Mouse (Mus musculus) urinary bladder, postnatal 10 days (tissue): ENCODE measurements around the gene Phf20.
A peak's percentile ranks its signal among the peaks of the same experiment; 100 is the strongest.
"Not testable (repeated sequence)": the region's sequence is repeated elsewhere in the genome, so short reads cannot be mapped to it uniquely, and the experiment has no call there.

ENCODE experiments used
- DNase-seq: peaks from one replicate; pipeline ENCODE4 v3.0.0; 2022; ENCODE audit warnings: low spot score

The Phf20 gene

DNA sequence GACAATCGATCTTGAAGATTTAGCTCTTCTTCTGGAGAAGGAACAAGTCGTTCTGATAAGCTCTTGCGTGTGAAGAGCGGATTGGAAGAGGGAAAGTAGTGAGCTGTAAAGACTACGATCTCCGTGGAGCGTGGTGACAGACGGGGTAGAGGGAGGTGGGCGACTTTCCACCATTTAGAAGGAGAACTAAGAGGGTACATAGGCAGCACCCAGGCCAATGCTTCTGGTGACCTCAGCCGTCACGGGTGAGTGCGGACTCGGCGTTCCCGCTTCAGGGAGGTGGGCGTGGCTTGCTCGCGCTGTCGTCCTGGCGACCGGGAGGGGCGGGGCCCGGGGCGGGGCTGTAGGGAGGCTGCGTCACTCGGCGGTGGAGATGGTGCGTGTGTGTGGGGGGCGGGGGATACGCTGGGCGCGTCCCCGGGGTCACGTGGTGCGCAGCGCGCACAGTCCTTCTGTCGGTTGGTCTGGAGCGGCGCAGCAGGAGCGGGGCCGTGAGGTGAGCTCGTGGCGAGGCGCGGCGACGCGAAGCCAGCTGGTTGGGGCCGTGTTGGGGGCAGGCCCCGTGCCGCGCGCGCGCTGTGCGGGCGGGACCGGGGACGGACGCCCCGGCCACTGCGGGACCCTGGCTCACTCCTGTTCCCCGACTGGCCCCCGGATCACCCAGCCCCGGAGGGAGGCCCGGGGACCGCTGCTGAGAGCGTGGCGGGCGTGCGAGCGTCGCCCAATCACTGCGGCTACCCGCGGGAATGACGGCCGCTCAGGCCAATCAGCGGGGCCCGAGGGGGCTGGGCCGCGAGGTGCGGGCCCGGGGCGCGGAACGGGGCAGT lies at the start of gene Phf20:
Gene Phf20 (plus strand): TSS at position 165 of the 827 bp plus-strand sequence.
- peak; percentile 95 for DNase-seq

GRCm38 (mm10) chr2:156147316-156147915 lies 48.9 kb upstream of the Phf20 start:
- DNase-seq, result no peak

DNA sequence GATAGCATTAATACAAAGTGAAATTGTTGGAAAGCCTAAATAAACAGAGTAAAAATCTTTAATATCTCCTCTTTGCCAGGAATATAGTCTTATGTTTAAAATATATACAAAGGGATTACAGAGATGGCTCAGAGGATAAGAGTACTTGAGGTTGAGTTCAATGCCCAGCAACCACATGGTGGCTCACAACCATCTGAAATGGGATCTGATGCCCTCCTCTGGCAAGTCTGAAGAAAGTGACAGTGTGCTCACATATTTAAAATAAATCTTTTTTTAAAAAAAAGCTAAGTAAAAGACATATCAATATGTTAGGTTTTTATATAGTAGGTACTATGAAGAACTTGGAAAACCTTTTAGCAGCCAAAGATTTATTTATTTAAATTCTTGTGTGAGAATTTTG lies 44.7 kb upstream of the Phf20 start:
- DNase-seq, result no peak

- no peak for DNase-seq
Measured at GRCm38 (mm10) chr2:156165478-156165877, 30.8 kb upstream of the Phf20 start.

DNA sequence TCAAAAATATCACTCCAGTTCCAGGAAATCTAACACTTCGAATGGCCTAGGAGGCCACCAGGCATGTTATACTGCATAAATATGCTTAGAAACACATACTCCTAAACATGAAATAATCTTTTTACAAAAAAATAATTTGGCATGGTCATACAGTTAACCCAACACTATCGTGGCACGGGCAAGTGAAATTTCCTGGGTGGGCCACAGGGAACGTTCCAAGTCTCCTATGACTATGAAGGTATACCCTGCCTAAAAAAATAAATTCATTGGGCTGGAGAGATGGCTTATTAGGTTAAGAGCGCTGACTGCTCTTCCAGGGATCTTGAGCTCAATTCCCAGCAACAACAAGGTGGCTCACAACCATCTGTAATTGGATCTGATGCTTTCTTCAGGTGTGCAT lies 29.7 kb upstream of the Phf20 start:
- DNase-seq, result no peak

- DNase-seq, result no peak
Measured at GRCm38 (mm10) chr2:156177079-156177478, 19.2 kb upstream of the Phf20 start.

DNA sequence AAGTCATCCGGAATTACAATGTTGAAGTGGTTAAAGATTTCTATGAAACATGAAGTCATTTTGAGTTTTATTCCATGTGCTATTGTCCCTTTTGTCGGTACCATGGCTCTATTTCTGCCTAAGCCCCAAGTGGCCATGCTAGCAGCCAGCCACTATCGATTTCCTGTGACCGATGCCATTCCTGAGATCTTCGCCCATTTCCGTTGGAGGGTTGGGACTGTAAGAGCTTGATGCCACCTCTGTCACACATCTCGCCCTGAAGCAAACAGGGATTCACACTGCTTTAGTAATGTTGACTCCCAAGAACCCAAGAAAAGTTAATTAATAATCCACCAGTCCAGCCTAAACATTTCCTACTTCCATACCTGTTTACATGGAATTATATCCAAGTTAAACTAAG lies 18.6 kb upstream of the Phf20 start:
- no peak for DNase-seq

DNA sequence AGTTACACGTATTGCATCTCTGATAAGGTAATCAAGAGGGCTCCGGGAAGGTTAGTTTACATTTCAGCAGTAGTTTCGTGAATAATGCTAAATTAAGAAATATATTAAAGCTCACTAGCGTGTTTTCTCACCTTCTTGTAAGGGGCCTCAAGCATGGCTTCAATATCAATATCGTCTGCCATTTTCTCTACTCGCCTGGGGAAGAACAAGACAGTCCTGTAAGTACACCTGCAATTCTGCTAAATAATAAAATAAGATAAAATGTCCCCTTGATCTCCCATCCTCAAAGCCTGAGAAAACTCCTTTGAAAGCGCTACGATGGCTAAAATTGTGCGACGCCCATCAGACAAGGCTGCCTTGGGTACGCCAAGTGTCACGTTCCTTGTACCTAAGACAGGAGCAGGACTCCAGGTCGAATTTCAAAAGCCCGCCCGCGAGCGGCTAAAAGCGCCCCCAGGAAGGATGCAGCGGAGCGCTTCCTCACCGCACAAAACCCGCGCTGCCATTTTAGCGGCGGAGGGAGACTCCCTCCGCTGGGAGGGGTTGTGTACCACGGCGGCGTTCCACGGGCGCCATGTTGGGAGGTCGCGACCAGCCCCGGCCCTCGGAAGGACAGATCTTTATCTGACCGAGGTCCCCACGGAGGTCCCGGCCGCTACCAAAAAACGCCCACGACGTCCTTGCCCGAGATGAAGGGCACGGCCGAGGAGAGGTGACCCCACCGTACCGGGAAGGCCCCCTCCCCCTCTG lies 17.0 kb upstream of the Phf20 start:
- DNase-seq, result peak; percentile 46

DNA sequence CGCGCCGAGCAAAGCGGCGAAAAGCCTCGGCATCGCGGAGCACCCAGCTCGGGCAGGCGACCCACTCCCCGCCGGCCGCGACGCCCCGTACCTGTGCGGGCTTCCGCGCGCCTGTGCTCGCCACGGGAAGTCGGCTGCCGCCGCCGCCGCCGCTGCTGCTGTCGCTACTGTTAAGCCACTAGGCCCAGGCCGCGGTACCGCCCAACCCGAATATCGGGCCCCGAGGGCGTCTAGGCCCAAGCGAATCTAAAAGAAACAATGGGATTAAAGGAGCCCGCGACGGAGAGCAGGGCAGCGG lies 16.5 kb upstream of the Phf20 start:
- DNase-seq, result no peak

DNA sequence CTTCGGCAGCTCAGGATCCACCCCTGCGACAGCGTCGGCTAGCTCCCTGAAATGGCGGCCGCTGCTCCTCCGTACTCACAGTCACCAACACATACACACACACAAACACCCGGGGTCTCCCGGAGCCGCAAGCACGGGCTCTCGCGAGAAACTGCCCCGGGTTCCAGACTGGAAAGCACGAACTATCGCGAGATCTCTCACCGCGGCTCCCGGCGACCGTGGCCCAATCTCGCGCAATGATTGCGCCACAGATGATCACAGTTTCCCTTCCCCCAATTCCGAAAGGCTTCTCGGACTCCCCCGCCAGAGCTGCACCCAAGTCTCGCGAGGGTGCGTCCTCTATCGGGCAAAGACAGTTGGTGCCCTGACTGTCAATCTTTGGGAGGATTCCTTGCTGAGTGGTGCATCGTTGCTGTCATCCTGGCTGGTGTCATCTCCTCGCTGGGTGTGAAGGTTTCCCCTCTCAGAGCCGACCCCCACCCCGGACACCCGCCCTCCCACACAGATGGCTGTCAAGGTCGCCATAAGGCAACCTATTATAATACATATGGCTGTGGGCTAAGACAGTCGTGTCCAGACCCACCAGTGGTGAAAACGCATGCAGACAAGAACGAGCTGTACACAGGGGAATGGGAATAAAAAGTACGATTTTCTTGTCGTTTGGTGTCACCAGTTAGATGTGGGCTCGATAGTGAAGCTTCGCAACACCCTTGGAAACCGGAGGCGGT lies 16.0 kb upstream of the Phf20 start, which contains the start of gene Rbm39:
Gene Rbm39 (minus strand): TSS at position 145 of the 728 bp plus-strand sequence.
- peak; percentile 100 for DNase-seq

DNA sequence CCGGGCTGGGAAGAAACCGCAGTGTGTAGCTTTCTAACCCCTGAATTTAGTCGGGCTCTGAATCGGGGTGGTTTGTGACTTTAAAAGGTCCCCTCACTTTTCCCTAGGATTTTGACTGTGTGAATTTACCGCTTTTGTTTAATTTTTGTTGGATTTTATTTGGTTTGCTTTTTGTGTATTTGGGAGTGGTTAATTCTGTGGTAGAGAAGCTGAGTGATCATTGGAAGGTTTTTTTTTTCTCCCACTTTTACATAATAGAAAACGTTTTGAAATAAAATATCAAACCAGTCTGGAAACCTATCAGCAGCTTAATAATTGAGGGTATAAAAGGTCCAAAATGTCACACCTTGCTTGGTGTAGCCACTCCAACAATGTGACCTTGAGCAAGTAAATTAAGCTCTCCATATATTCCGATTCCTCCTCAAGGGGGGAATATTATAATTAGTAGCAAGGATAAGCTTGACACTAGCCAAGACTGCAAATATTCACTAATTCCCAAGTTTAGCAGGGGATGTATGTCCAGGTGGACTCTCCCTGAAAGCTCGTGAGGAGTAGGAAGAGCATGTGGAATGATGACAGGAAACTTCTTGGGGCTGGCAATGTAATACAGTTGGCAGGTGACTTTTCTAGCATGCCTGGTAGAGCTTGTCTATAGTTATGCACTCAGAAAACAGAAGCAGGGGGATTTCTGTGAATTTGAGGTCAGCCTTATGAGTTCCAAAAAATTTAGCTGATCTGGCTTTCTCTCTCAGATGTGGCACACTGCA lies 15.3 kb upstream of the Phf20 start:
- no peak for DNase-seq

- DNase-seq, result no peak
Measured at GRCm38 (mm10) chr2:156181592-156181991, 14.7 kb upstream of the Phf20 start.

DNA sequence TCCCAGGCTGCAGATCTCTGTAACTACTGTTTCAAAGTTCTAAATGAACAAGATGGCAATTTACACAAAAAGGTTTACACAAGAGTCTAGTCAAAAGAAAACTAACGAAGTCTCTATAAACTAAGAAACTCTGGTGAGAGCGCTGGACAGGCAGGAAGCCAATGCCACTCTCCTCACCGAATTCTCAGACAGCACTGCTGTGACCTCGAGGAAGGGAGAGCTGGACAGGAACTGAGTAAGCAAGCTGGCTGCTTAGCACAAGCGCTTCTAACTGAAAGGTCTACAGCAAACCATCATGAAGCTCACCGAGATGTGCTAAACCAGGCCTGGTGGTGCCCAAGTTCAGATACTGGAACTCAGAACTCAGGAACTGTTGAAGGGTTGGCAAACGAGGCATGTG lies 7.0 kb upstream of the Phf20 start:
- DNase-seq, result not testable (repeated sequence)

GRCm38 (mm10) chr2:156190004-156190896 lies 6.0 kb upstream of the Phf20 start:
- DNase-seq, result no peak

GRCm38 (mm10) chr2:156191540-156191939 lies 4.7 kb upstream of the Phf20 start:
- DNase-seq, result no peak

GRCm38 (mm10) chr2:156192068-156192467 lies 4.2 kb upstream of the Phf20 start:
- no peak for DNase-seq

GRCm38 (mm10) chr2:156193066-156193862 lies 3.0 kb upstream of the Phf20 start:
- DNase-seq, result no peak

DNA sequence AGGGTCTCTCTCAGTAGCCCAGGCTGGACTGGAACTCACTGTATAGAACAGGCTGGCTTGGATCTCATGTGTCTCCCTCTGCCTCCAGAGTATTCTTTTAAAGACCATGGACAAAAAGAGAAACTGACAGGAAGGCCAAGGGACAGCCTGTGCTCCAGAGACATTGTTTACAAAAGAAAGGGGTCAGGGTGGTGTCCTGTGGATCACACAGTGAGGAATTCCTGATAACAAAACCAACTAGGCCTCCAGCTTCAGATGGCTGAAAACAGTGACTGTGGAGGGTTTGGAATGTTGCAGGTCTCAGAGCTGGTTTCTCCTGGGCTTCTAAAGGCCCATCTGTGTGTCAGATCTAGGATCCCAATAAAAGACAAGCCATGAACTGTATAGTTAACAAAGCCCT lies 1.7 kb upstream of the Phf20 start:
- no peak for DNase-seq

DNA sequence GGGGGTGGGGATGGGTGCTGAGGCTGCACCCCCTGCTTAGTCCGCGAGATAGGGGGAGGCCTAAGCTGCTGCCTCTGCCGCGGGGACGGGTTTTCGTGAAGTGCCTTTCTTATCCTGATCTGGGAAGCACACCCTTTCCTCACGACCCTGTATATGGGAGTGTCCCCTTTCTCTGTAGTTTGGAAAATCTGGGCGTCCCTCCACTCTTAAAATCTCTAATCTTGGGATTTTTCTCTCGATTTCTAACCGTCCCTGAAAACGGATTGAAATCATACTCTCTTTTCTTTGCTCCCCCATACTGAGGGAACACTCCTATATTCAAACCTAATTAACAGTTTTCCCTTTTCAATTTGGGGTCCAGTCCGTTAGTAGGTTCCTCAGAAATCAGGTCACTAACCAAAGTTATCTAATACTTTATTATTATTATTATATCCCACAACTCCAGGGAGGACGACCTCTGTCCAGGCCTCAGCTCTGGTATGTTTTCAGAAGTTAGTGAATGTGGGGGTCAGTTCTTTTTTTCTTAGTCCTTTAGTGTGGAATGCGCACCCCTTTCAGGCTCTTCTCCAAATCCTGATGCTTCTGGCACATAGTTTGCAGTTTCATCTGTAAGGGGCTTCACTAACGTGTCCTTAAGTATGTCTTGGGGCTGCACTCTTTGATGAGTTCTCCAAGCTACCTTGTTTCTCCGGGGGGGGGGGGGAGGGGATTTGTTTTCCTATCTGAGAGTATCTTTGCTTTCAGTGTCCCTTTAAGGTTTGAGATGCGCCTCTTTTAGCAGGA lies 1.1 kb downstream of the Phf20 start:
- DNase-seq, result no peak
